Mouse (Mus musculus): ENCODE data around the gene Ctss.

DNA sequence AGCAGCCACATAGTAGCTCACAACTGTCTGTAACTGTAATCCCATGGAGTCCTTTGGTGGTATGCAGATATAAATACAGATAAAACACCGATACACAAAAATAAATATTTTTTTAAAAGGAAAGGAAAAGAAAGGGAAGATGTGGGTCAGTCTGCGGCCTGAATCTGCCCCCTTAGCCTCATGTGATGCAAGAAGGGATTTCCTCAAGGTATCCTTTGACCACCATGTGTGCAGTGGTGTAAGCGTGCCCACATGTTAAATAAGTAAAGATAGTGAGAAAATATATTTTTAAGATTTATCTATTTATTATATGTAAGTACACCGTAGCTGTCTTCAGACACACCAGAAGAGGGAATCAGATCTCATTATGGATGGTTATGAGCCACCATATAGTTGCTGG lies 13.3 kb downstream of the Ctss start:
- no peak for TF ChIP-seq CTCF (IDR thresholded peaks at IDR 0.05; ENCODE audit: borderline replicate concordance, insufficient read depth, low read length)
- no peak for TF ChIP-seq POLR2A (IDR thresholded peaks at IDR 0.05; ENCODE audit: low read depth, low read length)

All from embryonic fibroblast, embryonic 13.5 days (primary cell).